Mouse (Mus musculus) forebrain, embryonic 13.5 days (tissue): Measurements from ENCODE around the gene Il17c. TPM values are rescaled to one million over a fixed set of nuclear protein-coding genes. Genes with fewer than 3 reads are reported as not detected.

Experiments
- ATAC-seq: fragments of 200-750 bp; cut with Nextera tagmentation; 2 replicates; pipeline ENCODE4 v1.8.0; 2017
- H3K27ac ChIP-seq: fragments of 300-500 bp; sonication (generic); 2 replicates; pipeline ENCODE4 v1.5.1; 2015; ENCODE audit warnings: inconsistent platforms, mild to moderate bottlenecking, moderate library complexity
- H3K27me3 ChIP-seq: fragments of 300-500 bp; sonication (generic); 2 replicates; pipeline ENCODE4 v1.6.1; 2015; ENCODE audit warnings: mild to moderate bottlenecking, inconsistent platforms
- H3K36me3 ChIP-seq: fragments of 300-500 bp; sonication (generic); 2 replicates; pipeline ENCODE4 v1.6.1; 2015; ENCODE audit warnings: mild to moderate bottlenecking, inconsistent platforms; ENCODE audit not compliant: poor library complexity, severe bottlenecking
- H3K4me1 ChIP-seq: fragments of 300-500 bp; sonication (generic); 2 replicates; pipeline ENCODE4 v1.6.1; 2015; ENCODE audit warnings: inconsistent platforms
- H3K4me2 ChIP-seq: fragments of 300-500 bp; sonication (generic); 2 replicates; pipeline ENCODE4 v1.6.1; 2015; ENCODE audit warnings: inconsistent platforms, mild to moderate bottlenecking, moderate library complexity
- H3K4me3 ChIP-seq: fragments of 300-500 bp; sonication (generic); 2 replicates; pipeline ENCODE4 v1.5.1; 2015; ENCODE audit warnings: mild to moderate bottlenecking, inconsistent platforms
- H3K9ac ChIP-seq: fragments of 300-500 bp; sonication (generic); 2 replicates; pipeline ENCODE4 v1.6.1; 2015; ENCODE audit warnings: mild to moderate bottlenecking, inconsistent platforms
- H3K9me3 ChIP-seq: fragments of 300-500 bp; sonication (generic); replicated peaks from 2 replicates; pipeline ENCODE4 v1.6.1; 2016; ENCODE audit warnings: inconsistent platforms
- WGBS: fragments of 180-500 bp; shearing (Covaris S2); methylation state at CpG from one replicate; pipeline ENCODE4 v1.1.7; 2015; 5-methylcytosine and 5-hydroxymethylcytosine counted together
- polyA plus RNA-seq: library from polyadenylated mRNA; unstranded; fragments of >200 nt; fragmentation: Nextera tagmentation; extraction: Ambion mirVana; gene quantifications from 2 replicates; pipeline ENCODE4 v1.2.1, GENCODE M21; 2015

Gene Il17c
- polyA plus RNA-seq, 1 experiment from 2014 or later: not detected

DNA sequence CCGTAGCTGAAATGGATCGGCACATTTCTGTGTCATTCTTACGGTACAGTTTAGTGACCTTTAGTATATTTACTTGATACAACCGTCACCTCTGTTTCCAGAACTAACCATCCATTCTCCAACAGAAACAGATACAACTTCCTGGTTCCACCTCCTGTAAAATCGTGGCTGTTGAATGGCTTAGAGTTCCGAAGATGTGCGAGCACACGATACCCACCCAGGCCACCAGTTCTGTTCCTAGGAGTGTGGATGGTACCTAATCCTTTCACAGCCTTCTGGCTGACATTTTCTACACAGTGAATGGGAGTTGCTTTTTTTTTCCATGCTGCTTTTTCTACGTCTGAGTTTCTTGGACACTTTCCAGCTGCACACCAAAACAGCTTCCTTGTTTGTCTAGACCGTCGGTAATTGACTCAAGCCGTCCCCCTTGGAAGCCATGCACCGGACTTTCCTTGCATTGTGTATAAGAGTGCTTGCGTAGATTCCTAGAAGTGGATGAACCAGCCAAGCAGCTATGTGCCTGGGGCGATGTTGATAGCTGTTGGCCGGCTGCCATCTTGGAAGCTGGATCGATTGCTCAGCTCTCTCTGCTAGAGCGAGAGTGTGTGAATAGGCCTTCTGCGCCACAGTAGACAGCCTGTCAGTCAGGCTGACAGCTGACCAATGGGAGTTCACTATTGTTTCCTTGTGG, 22.4 kb downstream of the Il17c start:
- Histone ChIP-seq H3K4me1 (peaks cover 25% of the 10 kb centered on the region), H3K9me3 (no peaks in the 10 kb centered on the region), H3K9ac (peak overlapping the region; percentile 83), H3K36me3 (peaks cover 7% of the 10 kb centered on the region; the same call in 1 of the 2 replicates), H3K4me3 (peak overlapping the region; percentile 69), H3K27me3 (no peaks in the 10 kb centered on the region), H3K27ac (peak overlapping the region; percentile 98), H3K4me2 (peak overlapping the region; percentile 95)
- WGBS: 8% methylated on average over 19 of the region's 19 CpGs
- ATAC-seq: peak; percentile 64

DNA sequence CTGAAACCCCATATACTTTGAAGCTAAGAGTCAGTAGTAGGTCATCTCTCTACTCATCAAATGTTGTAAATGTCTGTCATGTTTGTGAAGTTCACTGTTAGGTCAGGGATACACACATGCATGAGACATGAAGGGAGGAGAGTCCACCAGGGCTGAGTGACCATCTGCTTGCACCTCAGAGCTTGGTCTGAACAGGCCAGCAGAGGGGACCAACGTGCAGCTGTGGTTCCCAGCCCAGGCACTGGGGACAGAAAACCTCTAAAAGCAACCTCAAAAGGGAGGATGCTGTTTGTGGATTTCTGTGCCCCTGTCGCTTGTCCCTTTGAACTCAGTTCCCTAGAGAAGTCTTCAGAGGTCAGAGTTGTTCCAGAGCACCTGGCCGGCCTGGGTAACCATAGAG, 23.4 kb downstream of the Il17c start:
- 64% methylated on average over 3 of the region's 3 CpGs for WGBS
- Histone ChIP-seq H3K4me1 (peaks cover 25% of the 10 kb centered on the region), H3K4me3 (no peak overlapping the region), H3K9me3 (no peaks in the 10 kb centered on the region), H3K4me2 (peak overlapping the region; percentile 95; the same call in 1 of the 2 replicates), H3K9ac (no peak overlapping the region), H3K27ac (peak overlapping the region; percentile 98), H3K36me3 (no peaks in the 10 kb centered on the region), H3K27me3 (no peaks in the 10 kb centered on the region)
- ATAC-seq: no peak

DNA sequence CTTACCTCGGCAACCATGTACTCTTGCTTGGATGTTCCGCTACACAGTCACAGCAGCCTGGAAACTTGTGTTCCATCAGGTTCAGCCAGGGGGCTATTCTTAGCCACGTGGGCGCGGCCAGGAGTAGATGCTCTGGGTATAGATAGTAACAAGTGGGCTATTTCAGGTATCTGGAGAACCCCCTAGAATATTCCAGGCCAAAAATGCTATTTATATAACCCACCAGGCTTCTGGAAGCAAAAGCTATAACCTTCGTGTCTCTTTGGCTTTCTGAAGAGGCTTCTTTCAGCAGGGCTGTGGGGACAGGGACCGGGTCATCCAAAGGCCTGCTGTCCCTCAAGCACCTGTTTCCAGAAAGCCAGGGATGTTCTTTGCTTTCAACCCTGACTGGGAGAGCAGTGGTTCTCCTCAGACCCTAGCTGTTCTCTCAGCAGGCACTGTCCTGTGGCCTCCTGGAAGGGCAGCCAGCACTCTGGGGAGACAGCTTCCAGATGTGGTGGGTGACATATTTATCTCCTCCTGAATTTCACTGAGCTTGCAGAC, 29.4 kb downstream of the Il17c start:
- H3K27me3 ChIP-seq: peaks cover 9% of the 10 kb centered on the region; the same call in 1 of the 2 replicates
- no peaks in the 10 kb centered on the region for H3K4me1 ChIP-seq
- H3K27ac ChIP-seq: no peak overlapping the region
- ATAC-seq: no peak
- no peak overlapping the region for H3K4me3 ChIP-seq
- H3K9me3 ChIP-seq: no peaks in the 10 kb centered on the region
- WGBS: 82% methylated on average over 7 of the region's 7 CpGs
- no peak overlapping the region for H3K9ac ChIP-seq
- no peak overlapping the region for H3K4me2 ChIP-seq
- H3K36me3 ChIP-seq: no peaks in the 10 kb centered on the region

DNA sequence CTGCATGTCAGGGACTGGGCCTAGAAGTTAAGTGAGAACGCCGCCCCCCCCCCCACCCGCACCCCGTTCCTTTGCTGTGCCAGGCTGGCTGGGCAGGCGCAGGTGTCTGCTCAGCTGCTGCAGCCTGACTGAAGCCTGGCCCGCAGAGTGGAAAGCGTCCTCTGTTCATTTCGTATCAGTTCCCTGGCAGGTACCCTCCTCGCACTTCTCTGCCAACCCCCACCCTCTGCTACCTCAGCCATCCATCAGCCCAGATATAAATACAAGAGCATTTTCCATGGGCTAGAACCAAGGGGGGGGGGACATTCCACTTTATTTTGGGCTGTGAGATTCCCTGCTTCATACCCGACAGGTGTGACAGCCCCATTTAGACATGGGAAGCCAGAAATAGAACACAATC, 30.3 kb downstream of the Il17c start:
- Histone ChIP-seq H3K9ac (no peak overlapping the region), H3K9me3 (no peaks in the 10 kb centered on the region), H3K27me3 (peaks cover 18% of the 10 kb centered on the region), H3K27ac (no peak overlapping the region), H3K36me3 (no peaks in the 10 kb centered on the region), H3K4me1 (no peaks in the 10 kb centered on the region), H3K4me2 (no peak overlapping the region), H3K4me3 (no peak overlapping the region)
- ATAC-seq: no peak
- WGBS: 84% methylated on average over 10 of the region's 10 CpGs

DNA sequence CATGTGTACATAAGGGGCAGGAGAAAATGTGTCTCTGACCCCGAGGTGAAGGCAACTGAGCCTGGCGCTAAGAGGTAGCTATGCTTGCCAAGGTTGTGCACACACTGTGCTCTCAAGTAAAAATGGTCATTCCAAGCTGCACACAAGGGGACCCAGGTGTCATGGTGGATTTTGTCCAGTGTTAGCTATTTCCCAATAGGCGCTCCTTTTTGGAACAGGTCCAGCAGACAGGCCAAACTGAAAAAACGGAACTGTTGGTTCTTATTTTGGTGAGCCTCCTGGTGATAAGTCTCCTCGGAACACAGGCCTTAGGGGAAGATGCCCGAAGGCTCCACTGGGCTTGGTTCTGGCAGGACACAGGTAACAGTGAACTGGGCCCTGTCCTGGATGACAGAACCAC, 32.6 kb downstream of the Il17c start:
- ATAC-seq: no peak
- H3K27me3 ChIP-seq: peaks cover 38% of the 10 kb centered on the region
- WGBS: 90% methylated on average over 6 of the region's 6 CpGs
- no peak overlapping the region for H3K9ac ChIP-seq
- H3K36me3 ChIP-seq: no peaks in the 10 kb centered on the region
- no peaks in the 10 kb centered on the region for H3K4me1 ChIP-seq
- no peak overlapping the region for H3K4me3 ChIP-seq
- H3K9me3 ChIP-seq: no peaks in the 10 kb centered on the region
- H3K4me2 ChIP-seq: no peak overlapping the region
- no peak overlapping the region for H3K27ac ChIP-seq

DNA sequence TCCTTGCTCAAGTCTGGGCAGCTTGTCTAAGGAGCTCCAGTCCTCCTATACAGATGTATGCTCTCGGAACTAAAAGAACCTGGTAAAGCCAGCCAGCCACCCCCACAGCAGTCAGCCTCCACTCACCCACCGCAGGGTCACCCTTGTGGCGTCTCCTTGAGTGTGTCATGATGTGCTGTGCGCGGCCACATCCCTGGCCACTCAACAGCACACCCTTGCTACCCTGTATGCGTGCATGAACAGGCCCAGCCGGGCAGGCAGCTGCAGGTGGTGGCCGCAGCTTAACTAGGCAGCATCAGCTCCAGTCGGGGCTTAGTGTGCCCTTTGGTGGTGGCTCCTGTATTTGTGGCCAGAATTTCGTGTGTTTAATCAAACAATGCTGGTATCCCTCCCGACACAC, 35.4 kb downstream of the Il17c start:
- peaks cover 66% of the 10 kb centered on the region for H3K27me3 ChIP-seq

DNA sequence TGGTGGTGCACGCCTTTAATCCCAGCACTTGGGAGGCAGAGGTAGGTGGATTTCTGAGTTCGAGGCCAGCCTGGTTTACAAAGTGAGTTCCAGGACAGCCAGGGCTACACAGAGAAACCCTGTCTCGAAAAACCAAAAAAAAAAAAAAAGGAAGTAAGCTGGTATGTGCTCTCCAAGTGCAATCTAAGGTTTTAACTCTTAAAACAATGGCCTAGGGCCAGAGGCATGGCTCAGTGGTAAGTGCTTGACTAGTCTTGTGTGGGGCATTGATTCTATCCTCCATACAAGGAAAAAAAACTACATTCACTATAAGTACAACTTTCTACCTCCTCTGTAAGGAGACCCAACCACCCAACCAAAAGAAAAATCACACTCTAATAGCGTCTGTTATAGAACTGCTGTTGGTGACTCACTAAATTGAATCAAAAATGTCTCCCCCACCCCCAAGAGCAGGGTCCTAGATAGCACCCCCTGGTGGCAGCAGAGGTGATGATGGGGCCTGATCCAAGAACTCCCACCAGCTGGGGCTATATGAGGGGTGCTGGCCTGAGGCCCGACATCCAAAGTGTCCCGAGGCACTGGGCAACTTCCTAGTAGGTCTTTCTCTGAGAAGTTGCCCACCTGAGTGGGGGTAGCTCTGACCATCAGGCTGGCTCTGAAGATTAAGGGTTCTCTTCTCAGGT, 37.5 kb downstream of the Il17c start:
- peaks cover 87% of the 10 kb centered on the region for H3K27me3 ChIP-seq
- H3K27ac ChIP-seq: no peak overlapping the region
- peaks cover 11% of the 10 kb centered on the region for H3K4me1 ChIP-seq
- H3K4me2 ChIP-seq: no peak overlapping the region
- no peak overlapping the region for H3K4me3 ChIP-seq
- H3K9ac ChIP-seq: no peak overlapping the region
- no peaks in the 10 kb centered on the region for H3K9me3 ChIP-seq
- ATAC-seq: no peak
- no peaks in the 10 kb centered on the region for H3K36me3 ChIP-seq
- WGBS: 64% methylated on average over 6 of the region's 6 CpGs

More for the DNA sequence above, 35.4 kb downstream of the Il17c start:
- Histone ChIP-seq H3K36me3 (no peaks in the 10 kb centered on the region), H3K4me2 (no peak overlapping the region), H3K4me3 (no peak overlapping the region), H3K9ac (no peak overlapping the region), H3K9me3 (no peaks in the 10 kb centered on the region), H3K27ac (no peak overlapping the region), H3K4me1 (peaks cover 11% of the 10 kb centered on the region)
- no peak for ATAC-seq
- WGBS: 75% methylated on average over 11 of the region's 11 CpGs

DNA sequence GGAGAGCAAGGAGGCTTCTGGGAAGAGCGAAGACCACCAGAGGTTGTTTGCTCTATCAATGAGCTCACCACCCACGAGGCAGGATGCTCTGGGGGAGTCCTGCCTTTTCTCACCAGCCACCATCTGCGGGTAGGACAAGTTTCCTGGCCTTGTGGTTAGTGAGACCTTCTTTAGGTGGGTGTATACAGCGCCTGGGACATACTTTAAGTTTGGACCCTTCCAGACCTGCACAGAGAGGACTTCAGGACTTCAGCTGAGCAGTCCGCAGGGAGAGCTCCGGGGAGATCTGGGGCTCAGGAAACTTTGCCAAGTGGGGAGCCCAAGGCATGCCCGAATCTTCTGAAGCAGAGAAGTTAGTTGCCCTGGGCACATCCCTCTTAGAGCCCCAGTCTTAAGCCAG, 38.2 kb downstream of the Il17c start:
- Histone ChIP-seq H3K27me3 (peaks cover 84% of the 10 kb centered on the region), H3K27ac (no peak overlapping the region), H3K36me3 (no peaks in the 10 kb centered on the region), H3K4me2 (peak overlapping the region; percentile 65), H3K9me3 (no peaks in the 10 kb centered on the region), H3K4me1 (peaks cover 11% of the 10 kb centered on the region), H3K9ac (no peak overlapping the region), H3K4me3 (peak overlapping the region; percentile 35; the same call in 1 of the 2 replicates)
- no peak for ATAC-seq
- 35% methylated on average over 7 of the region's 7 CpGs for WGBS

DNA sequence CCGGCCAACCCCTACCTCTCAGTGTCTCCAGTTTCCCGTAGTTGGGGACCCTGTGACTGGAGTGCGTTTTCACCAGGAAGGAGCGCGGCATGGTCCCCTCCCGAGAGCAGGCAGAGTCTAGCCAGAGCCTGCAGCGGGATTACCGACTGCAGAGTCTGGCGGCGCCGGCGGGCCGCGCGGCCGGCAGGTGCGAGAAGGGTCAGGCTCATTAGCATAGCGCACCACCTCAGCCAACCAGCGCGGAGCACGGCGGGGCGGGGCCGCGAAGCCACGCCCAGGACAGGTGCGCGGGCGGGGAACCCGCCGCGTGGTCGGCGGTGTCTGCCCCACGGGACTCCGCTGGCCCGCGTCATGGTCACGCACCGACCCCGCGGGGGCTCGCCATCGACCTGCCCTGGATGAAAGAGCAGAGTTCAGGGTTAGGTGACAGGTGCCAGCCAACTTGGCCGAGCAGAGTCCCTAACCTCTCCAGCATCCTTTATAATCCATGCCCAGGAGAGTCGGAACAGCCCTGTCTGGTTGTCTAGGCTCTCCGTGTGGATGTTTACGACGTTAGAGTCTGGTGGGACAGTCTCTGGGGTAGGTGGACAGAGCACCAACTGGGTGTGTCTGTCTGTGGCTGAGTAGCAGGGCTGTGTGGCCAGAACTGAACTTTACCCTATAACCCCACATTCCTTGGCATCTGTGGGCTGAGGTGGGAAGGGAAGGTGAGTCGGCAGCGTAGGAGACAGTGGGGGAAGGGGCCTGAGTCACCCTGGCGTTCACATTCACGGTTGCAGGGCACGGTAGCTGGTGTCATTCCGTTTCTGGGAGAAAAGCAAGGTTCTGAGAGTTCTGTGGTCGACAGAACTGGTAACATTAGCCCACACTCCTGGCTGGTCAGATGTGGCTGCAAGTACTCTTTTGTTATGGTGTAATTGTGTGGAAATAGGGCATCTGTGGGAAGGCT, 39.0 kb downstream of the Il17c start, which contains the start of gene Snai3:
Gene Snai3, minus strand, starts transcription at position 210 of the 949 bp plus-strand sequence.
- peak within 1 kb of the TSS; percentile 36 for H3K9ac ChIP-seq
- H3K27me3 ChIP-seq: peaks cover 82% of the 10 kb centered on the region
- ATAC-seq: peak; percentile 38; the same call in 1 of the 2 replicates
- peak within 1 kb of the TSS; percentile 35 for H3K4me3 ChIP-seq
- peaks cover 6% of the 10 kb centered on the region for H3K36me3 ChIP-seq
- no peaks in the 10 kb centered on the region for H3K9me3 ChIP-seq
- peaks cover 11% of the 10 kb centered on the region for H3K4me1 ChIP-seq
- 4% methylated on average over 29 of the region's 56 CpGs for WGBS
- no peak within 1 kb of the TSS for H3K27ac ChIP-seq
- H3K4me2 ChIP-seq: peak within 1 kb of the TSS; percentile 65

DNA sequence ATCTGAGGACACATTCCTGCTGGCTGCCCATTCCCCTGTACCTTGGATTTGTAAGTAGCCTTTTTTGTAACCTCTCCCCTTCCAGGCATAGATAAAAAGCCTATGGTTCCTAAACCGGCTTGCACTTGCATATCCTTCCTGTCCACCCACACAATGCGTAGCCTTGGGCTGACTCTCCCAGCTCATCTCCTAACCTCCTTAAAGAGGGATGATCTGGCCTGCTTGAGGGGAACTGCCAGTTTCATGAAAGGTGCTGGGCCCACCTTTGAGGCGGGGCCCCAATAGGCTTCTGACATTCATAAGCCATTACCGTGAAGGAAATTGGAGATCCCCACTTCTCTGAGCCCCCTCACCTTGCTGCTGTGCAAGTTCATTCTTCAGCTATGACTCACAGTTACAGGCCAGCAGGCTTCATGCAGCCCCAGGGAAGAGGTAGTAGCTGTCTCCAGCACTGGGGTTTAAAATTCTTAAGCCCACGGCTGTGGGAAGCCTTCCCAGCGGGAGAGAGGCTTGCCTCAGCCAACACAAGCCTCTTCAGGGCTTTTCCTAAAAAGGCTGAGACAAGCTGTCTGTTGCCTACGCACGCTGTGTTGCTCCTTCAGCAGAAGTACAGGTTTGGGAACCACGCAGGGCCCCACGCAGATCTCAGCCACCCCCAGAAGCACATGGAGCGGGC, 39.8 kb downstream of the Il17c start:
- Histone ChIP-seq H3K4me2 (no peak overlapping the region), H3K9me3 (no peaks in the 10 kb centered on the region), H3K9ac (no peak overlapping the region), H3K4me3 (no peak overlapping the region), H3K36me3 (peaks cover 13% of the 10 kb centered on the region), H3K27ac (no peak overlapping the region), H3K27me3 (peaks cover 74% of the 10 kb centered on the region), H3K4me1 (peaks cover 11% of the 10 kb centered on the region)
- WGBS: 65% methylated on average over 11 of the region's 11 CpGs
- no peak for ATAC-seq

DNA sequence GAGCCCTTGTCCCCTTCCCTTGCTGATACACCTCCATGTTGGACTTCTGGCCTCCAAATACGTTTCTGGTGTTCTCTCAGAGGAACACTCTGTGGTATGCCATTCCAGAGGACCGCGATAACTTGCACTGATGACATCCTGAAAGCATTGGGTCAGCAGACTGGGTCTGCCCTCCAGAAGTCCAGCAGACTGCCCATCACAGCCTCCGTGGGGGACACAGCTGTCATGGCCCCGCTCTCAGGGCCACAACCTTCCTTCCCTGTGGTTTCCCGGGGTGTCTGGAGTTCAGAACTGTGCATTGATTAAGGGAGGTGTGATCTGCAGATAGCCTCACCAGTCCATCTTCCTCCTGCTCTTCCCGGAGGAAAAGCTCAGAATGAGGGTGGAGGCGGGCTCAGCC, 40.7 kb downstream of the Il17c start:
- H3K9ac ChIP-seq: no peak overlapping the region
- H3K27me3 ChIP-seq: peaks cover 65% of the 10 kb centered on the region
- ATAC-seq: no peak
- H3K9me3 ChIP-seq: no peaks in the 10 kb centered on the region
- WGBS: 69% methylated on average over 8 of the region's 8 CpGs
- H3K27ac ChIP-seq: no peak overlapping the region
- H3K4me2 ChIP-seq: no peak overlapping the region
- peaks cover 11% of the 10 kb centered on the region for H3K4me1 ChIP-seq
- no peak overlapping the region for H3K4me3 ChIP-seq
- peaks cover 22% of the 10 kb centered on the region for H3K36me3 ChIP-seq
